Mouse (Mus musculus) olfactory bulb, adult 2 months (tissue): Measurements from ENCODE around the gene Lrrc8a.

ENCODE experiments used
- CTCF ChIP-seq: fragments of 200-500 bp; IDR thresholded peaks from 2 replicates; pipeline ENCODE4 v1.5.1; 2012; ENCODE audit warnings: low read depth, mild to moderate bottlenecking, low read length, moderate library complexity; ENCODE audit not compliant: insufficient read depth
- POLR2A ChIP-seq: fragments of 200-500 bp; IDR thresholded peaks from 2 replicates; pipeline ENCODE4 v1.6.1; 2012; ENCODE audit warnings: mild to moderate bottlenecking, low read depth, low read length, moderate library complexity; ENCODE audit not compliant: insufficient read depth

GRCm38 (mm10) chr2:30269241-30269990, 31.9 kb downstream of the Lrrc8a start:
- TF ChIP-seq POLR2A = no peak
- no peak for TF ChIP-seq CTCF
